Mouse (Mus musculus): Measurements from ENCODE around the gene Fmnl3. TPM values are rescaled to one million over a fixed set of nuclear protein-coding genes. Genes with fewer than 3 reads are reported as not detected.

The Fmnl3 gene
- total and polyA plus RNA-seq, 3 experiments: 0.04 to 0.06 TPM; not detected in 1

DNA sequence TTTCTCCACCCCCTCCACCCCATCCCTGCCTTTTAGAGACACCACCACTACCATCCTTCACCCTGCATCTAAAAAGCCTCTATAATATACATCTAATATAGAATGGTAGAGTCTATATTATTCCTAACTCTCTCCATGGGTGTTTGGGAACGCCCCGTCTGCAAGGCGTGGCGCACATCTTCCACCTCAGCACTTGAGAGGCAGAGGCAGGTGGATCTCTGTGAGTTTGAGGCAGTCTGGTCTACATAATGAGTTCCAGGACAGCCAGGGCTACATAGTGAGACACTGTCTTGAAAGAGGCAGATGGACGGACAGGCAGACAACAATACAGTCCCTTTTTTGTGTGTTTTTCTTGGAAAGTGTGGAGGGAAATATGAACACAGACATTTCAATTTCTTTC, 4.8 kb upstream of the Fmnl3 start:
- no peak overlapping the region for H3K9ac ChIP-seq (ENCODE audit: control insufficient read depth, low read depth, low read length, poor library complexity, severe bottlenecking)
- DNase-seq (ENCODE audit: low read depth, low spot score): no peak
- no peak overlapping the region for H3K4me3 ChIP-seq (ENCODE audit: control insufficient read depth in 1 of 2, insufficient read depth in 1 of 2, low read depth in 2 of 2, low read length in 2 of 2)
- no peaks in the 10 kb centered on the region for H3K9me3 ChIP-seq (replicated peaks; ENCODE audit: insufficient read depth, low read length)
- TF ChIP-seq TBP (IDR thresholded peaks at IDR 0.05; ENCODE audit: low read depth, low read length) (no peak), POLR2A (IDR thresholded peaks at IDR 0.05; ENCODE audit: control insufficient read depth in 1 of 2, insufficient read depth in 1 of 2, low read depth in 1 of 2, low read length in 2 of 2, poor library complexity in 1 of 2) (no peak), GATA1 (IDR thresholded peaks at IDR 0.05; ENCODE audit: low read depth, low read length) (no peak), MAFK (IDR thresholded peaks at IDR 0.05; ENCODE audit: borderline replicate concordance, low read depth, low read length) (no peak), E2F4 (IDR thresholded peaks at IDR 0.05; ENCODE audit: borderline replicate concordance, low read depth, low read length) (no peak), RCOR1 (IDR thresholded peaks at IDR 0.05; ENCODE audit: low read depth, low read length) (no peak), MAX (IDR thresholded peaks at IDR 0.05; ENCODE audit: low read length) (no peak), KAT2A (conservative IDR thresholded peaks at IDR 0.05; ENCODE audit: low read depth, low read length) (no peak), GABPA (IDR thresholded peaks at IDR 0.05; ENCODE audit: low read depth, low read length) (no peak), ZNF384 (IDR thresholded peaks at IDR 0.05; ENCODE audit: low read depth, low read length) (no peak), MEF2A (IDR thresholded peaks at IDR 0.05; ENCODE audit: extremely low read depth, insufficient replicate concordance, low read depth, low read length, poor library complexity, severe bottlenecking) (no peak), TCF12 (IDR thresholded peaks at IDR 0.05; ENCODE audit: low read depth, low read length) (no peak), MAZ (IDR thresholded peaks at IDR 0.05; ENCODE audit: low read depth, low read length) (no peak), ETS1 (IDR thresholded peaks at IDR 0.05; ENCODE audit: low read depth, low read length) (no peak)
- no peaks in the 10 kb centered on the region for H3K79me2 ChIP-seq (ENCODE audit: control insufficient read depth, insufficient read depth, low read length, poor library complexity)
- H3K27ac ChIP-seq (ENCODE audit: control insufficient read depth, low read depth, low read length): no peak overlapping the region
- no peaks in the 10 kb centered on the region for H3K36me3 ChIP-seq (ENCODE audit: control insufficient read depth in 1 of 2, insufficient read depth in 2 of 2, low read length in 2 of 2)
- H3K4me1 ChIP-seq (ENCODE audit: control insufficient read depth in 1 of 2, insufficient read depth in 2 of 2, low read length in 2 of 2): no peaks in the 10 kb centered on the region; a peak in 2 of 4 replicates
- H3K27me3 ChIP-seq (ENCODE audit: control insufficient read depth in 1 of 2, insufficient read depth in 2 of 2, low read length in 2 of 2): peaks cover 11 to 30% of the 10 kb centered on the region in 2 experiments

DNA sequence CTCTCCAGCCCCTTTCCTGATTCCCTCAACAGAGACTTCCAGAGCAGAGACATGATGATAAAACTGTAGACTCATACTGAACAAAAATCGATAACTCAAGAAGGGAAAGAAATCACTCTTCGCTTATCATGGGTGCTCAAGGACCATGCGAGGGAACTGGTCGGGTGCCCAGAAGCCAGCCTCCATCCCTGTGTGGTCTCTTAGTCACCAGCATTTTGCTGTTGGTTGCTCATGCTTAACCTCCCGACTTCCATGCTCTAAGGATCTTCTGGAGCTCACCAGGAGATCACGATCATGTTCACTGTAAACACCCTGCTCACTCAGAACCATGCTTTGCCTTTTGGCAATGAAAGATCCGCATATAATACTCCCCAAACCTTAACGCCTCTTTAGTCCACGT, 2.5 kb upstream of the Fmnl3 start:
- Histone ChIP-seq H3K4me1 (ENCODE audit: control insufficient read depth in 1 of 2, insufficient read depth in 2 of 2, low read length in 2 of 2) (no peaks in the 10 kb centered on the region; a peak in 2 of 4 replicates), H3K27ac (ENCODE audit: control insufficient read depth, low read depth, low read length) (no peak overlapping the region), H3K4me3 (ENCODE audit: control insufficient read depth in 1 of 2, insufficient read depth in 1 of 2, low read depth in 2 of 2, low read length in 2 of 2) (no peak overlapping the region), H3K9ac (ENCODE audit: control insufficient read depth, low read depth, low read length, poor library complexity, severe bottlenecking) (no peak overlapping the region), H3K36me3 (ENCODE audit: control insufficient read depth in 1 of 2, insufficient read depth in 2 of 2, low read length in 2 of 2) (no peaks in the 10 kb centered on the region), H3K9me3 (replicated peaks; ENCODE audit: insufficient read depth, low read length) (no peaks in the 10 kb centered on the region), H3K79me2 (ENCODE audit: control insufficient read depth, insufficient read depth, low read length, poor library complexity) (no peaks in the 10 kb centered on the region), H3K27me3 (ENCODE audit: control insufficient read depth in 1 of 2, insufficient read depth in 2 of 2, low read length in 2 of 2) (peaks cover 11 to 35% of the 10 kb centered on the region in 2 experiments)
- TF ChIP-seq RCOR1 (IDR thresholded peaks at IDR 0.05; ENCODE audit: low read depth, low read length) (no peak), MAZ (IDR thresholded peaks at IDR 0.05; ENCODE audit: low read depth, low read length) (no peak), GATA1 (IDR thresholded peaks at IDR 0.05; ENCODE audit: low read depth, low read length) (no peak), ZKSCAN1 (IDR thresholded peaks at IDR 0.05; ENCODE audit: low read depth, low read length) (no peak), ZC3H11A (IDR thresholded peaks at IDR 0.05; ENCODE audit: low read depth, low read length) (no peak), MAFK (IDR thresholded peaks at IDR 0.05; ENCODE audit: borderline replicate concordance, low read depth, low read length) (no peak), SIN3A (IDR thresholded peaks at IDR 0.05; ENCODE audit: low read length) (no peak), POLR2AphosphoS5 (IDR thresholded peaks at IDR 0.05; ENCODE audit: borderline replicate concordance, low read depth, low read length) (no peak), ZNF384 (IDR thresholded peaks at IDR 0.05; ENCODE audit: low read depth, low read length) (no peak), CHD1 (IDR thresholded peaks at IDR 0.05; ENCODE audit: low read depth, low read length) (no peak), CHD2 (IDR thresholded peaks at IDR 0.05; ENCODE audit: low read length) (no peak), MYB (IDR thresholded peaks at IDR 0.05; ENCODE audit: low read depth, low read length) (no peak), BHLHE40 (IDR thresholded peaks at IDR 0.05; ENCODE audit: borderline replicate concordance, low read depth, low read length) (no peak), SMC3 (IDR thresholded peaks at IDR 0.05; ENCODE audit: low read depth, low read length) (no peak), ELF1 (IDR thresholded peaks at IDR 0.05; ENCODE audit: low read depth, low read length) (no peak)
- no peak for DNase-seq (ENCODE audit: low read depth, low spot score)
